Mouse (Mus musculus): Measurements from ENCODE around the gene Mvd. TPM values are rescaled to one million over a fixed set of nuclear protein-coding genes. Genes with fewer than 3 reads are reported as not detected.

Gene Mvd
- 9.9 TPM for total RNA-seq (2023)

DNA sequence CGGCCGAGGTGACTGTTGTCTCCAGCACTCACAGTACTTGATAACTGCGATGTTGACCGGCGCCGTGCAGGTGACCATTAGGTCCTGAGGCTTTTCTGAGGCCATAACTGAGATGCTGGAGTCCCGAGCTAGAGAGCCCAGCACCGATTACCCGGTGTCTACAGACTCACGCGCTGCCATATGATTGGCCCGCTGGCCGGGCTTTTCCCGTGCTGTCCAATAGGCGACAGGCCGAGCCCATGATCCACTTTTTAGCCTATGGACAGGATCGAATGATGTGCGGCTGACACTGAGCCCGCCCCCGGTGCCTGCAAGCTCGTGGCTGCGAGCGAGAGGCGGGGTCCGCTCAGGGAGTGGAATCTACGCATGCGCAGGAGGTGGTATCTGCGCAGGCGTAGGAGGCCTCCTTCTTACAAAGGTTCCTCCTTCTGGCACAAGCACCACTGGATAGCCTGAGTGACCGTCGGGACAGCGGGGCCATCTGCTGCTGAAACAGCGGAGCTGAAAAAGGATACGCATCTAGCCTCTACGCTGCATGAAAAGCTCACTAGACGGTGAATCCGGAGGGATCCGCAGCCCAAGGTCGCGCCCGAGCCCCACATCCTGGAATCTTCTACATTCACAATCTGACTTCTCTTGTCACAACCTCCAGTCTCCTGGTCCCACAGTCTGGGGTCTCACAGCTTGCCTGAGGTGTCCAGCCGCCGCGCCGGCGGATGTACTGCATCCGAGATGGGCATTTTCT lies at the start of gene Mvd:
Gene Mvd, minus strand, starts transcription at position 161 of the 745 bp plus-strand sequence.

DNA sequence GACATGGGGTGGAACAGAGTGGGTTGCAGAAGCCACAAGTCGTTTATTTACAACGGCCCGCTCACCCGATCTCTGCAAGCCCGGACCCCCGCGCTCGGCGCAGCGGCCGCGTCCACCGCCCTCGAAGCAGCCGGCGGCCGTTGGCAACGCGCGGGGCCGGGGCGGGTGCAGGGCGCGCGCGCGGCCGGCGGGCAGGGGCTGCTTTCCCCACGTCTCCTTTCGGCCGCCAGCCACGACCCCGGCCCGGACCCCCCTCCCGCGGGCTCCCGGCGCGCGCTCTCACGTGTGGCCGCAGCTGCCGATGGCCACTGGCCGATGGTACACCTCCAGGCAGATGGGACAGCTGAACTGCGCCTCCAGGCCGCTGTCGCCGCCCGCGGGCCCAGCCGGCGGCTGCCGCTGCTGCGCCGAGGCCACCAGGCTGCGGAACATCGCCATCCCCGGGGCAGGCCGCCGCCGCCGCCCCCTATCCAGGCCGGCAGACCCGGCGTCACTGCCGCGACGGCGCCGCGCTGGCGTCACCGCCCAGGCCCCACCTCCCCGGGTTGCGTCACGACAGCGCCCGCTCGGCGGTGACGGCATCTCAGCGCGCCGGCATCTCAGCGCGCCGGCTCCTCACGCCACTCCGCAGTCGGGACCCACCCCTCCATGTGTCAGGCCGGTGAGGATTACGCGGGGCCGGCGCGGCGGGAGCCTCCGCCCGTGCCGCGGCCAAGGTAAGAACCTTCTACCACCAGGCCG lies 32.5 kb upstream of the Mvd start, which contains the start of the genes Rnf166 and Ctu2:
Gene Rnf166, minus strand, starts transcription at position 485 of the 741 bp plus-strand sequence.
Gene Ctu2, plus strand, starts transcription at position 564 of the 741 bp plus-strand sequence.

DNA sequence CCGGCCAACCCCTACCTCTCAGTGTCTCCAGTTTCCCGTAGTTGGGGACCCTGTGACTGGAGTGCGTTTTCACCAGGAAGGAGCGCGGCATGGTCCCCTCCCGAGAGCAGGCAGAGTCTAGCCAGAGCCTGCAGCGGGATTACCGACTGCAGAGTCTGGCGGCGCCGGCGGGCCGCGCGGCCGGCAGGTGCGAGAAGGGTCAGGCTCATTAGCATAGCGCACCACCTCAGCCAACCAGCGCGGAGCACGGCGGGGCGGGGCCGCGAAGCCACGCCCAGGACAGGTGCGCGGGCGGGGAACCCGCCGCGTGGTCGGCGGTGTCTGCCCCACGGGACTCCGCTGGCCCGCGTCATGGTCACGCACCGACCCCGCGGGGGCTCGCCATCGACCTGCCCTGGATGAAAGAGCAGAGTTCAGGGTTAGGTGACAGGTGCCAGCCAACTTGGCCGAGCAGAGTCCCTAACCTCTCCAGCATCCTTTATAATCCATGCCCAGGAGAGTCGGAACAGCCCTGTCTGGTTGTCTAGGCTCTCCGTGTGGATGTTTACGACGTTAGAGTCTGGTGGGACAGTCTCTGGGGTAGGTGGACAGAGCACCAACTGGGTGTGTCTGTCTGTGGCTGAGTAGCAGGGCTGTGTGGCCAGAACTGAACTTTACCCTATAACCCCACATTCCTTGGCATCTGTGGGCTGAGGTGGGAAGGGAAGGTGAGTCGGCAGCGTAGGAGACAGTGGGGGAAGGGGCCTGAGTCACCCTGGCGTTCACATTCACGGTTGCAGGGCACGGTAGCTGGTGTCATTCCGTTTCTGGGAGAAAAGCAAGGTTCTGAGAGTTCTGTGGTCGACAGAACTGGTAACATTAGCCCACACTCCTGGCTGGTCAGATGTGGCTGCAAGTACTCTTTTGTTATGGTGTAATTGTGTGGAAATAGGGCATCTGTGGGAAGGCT lies 17.6 kb upstream of the Mvd start, which contains the start of gene Snai3:
Gene Snai3, minus strand, starts transcription at position 210 of the 949 bp plus-strand sequence.

DNA sequence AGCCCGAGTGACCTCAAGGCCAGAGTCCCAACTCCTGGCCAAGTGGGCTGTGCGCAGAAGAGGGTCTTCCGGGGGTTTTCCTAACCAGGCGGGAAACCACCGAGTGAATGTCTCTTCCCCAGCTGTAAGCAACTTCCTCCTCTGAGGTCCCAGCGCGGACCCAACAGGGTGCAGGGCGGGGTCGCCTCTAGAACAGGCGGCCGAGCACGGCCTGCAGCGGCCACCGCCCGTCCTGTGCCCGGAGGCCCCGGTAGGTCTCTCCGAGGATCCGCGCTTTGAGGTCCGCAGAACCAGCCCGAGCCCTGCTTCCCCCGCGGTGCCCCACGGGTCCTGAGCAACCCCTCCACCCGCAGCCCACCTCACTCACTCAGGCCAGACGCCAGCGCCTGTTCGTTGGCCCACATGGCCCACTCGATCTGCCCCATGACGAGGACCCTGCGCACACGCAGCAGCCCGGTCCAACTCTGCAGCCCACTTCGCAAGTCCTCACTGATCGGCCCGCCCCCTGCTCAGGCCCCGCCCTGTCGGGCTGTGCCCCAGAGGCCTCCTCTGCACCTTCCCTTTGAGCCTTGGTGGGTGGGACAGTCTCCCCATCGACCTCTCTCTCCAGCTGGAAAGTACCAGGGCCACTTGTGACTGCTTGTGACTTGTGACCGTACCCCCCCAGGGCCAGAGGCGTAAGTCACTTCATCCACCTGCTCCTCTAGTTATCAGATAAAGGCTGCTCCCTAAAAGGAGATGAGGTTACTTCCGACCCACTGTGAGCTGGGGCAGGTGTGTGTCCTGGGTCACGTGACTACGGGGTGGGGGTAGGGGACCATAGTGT lies 10.6 kb downstream of the Mvd start, which contains the start of gene Cyba:
Gene Cyba, minus strand, starts transcription at position 488 of the 826 bp plus-strand sequence.

DNA sequence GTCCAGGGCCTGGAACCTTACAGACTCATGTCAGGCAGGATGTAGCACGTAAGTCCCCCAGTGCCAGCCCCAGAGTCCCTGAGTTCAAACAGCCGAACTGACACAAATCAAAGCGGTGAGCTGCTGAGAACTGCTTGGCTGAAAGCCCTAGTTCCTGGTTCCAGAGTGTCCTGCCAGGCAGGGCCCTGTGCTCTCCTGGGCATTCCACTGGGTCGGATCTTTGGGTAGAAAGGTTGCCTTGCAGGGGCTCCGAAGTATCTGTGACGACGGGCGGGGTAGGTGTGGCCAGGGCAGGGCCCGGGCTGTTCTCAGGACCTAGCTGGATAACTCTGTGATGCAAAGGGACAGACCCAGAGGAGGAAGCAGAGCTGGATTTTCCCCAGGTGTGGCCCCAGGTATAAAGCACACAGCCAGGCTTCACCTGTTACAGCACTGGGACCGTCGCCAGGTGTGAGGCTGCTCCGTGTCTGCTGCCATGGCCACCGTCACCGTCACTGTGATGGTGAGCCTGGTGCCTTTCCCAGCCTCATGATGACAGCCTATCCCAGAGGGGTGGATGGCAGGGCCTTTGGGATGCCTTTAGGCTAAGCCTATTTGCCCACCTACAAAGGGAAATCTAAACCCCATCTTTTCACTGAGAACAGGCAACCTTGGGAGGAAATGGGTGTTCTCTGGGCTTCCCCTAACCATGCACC lies 21.7 kb downstream of the Mvd start, which contains the start of gene Il17c:
Gene Il17c, plus strand, starts transcription at position 645 of the 695 bp plus-strand sequence.

Other genes starting within 250 kb of the Mvd start
- 57.1 TPM for gene Zfpm1, start 161.3 kb downstream of the Mvd start, total RNA-seq (2023)
- not detected for gene Trhr2, start 82.7 kb downstream of the Mvd start, total RNA-seq (2023)
- gene Zc3h18, start 66.8 kb downstream of the Mvd start, total RNA-seq (2023) = 102 TPM
- gene Il17c, start 21.4 kb downstream of the Mvd start, total RNA-seq (2023) = not detected
- 143 TPM for gene Cyba, start 10.5 kb downstream of the Mvd start, total RNA-seq (2023)
- 1.3 TPM for gene Snai3, start 17.3 kb upstream of the Mvd start, total RNA-seq (2023)
- gene Rnf166, start 32.6 kb upstream of the Mvd start, total RNA-seq (2023) = 67.6 TPM
- 57.6 TPM for gene Ctu2, start 32.7 kb upstream of the Mvd start, total RNA-seq (2023)
- 48.5 TPM for gene Piezo1, start 107.9 kb upstream of the Mvd start, total RNA-seq (2023)
- 75.8 TPM for gene Cdt1, start 124.6 kb upstream of the Mvd start, total RNA-seq (2023)
- 75.6 TPM for gene Aprt, start 133.5 kb upstream of the Mvd start, total RNA-seq (2023)
- 7.9 TPM for gene Galns, start 168.0 kb upstream of the Mvd start, total RNA-seq (2023)
- 34.8 TPM for gene Trappc2l, start 168.2 kb upstream of the Mvd start, total RNA-seq (2023)
- not detected for gene Pabpn1l, start 179.3 kb upstream of the Mvd start, total RNA-seq (2023)